Mouse (Mus musculus) neural tube, embryonic 11.5 days (tissue): Measurements from ENCODE around the gene Hspe1. TPM values are rescaled to one million over a fixed set of nuclear protein-coding genes. Genes with fewer than 3 reads are reported as not detected.
A peak's percentile ranks its signal among the peaks of the same experiment; 100 is the strongest.

Source experiments
- ATAC-seq: fragments of 200-750 bp; cut with Nextera tagmentation; 2 replicates; pipeline ENCODE4 v1.8.0; 2017; ENCODE audit warnings: moderate number of reproducible peaks, mild to moderate bottlenecking, moderate TSS enrichment, moderate library complexity; ENCODE audit not compliant: insufficient read depth, low FRiP score, low TSS enrichment
- DNase-seq: peaks from one replicate; pipeline ENCODE4 v3.0.0-alpha.2; 2015; ENCODE audit warnings: low spot score
- H3K27ac ChIP-seq: fragments of 300-500 bp; sonication (generic); 2 replicates; pipeline ENCODE4 v1.5.1; 2014; ENCODE audit warnings: low read depth, mild to moderate bottlenecking, low read length
- H3K27me3 ChIP-seq: fragments of 300-500 bp; sonication (generic); 2 replicates; pipeline ENCODE4 v1.6.1; 2014; ENCODE audit warnings: mild to moderate bottlenecking, low read length, mixed read lengths; ENCODE audit not compliant: control insufficient read depth, insufficient read depth
- H3K36me3 ChIP-seq: fragments of 300-500 bp; sonication (generic); 2 replicates; pipeline ENCODE4 v1.6.1; 2014; ENCODE audit warnings: mild to moderate bottlenecking, low read length, moderate library complexity, mixed read lengths; ENCODE audit not compliant: control insufficient read depth, insufficient read depth
- H3K4me1 ChIP-seq: fragments of 300-500 bp; sonication (generic); 2 replicates; pipeline ENCODE4 v1.6.1; 2014; ENCODE audit warnings: low read length, mixed read lengths; ENCODE audit not compliant: control insufficient read depth, insufficient read depth
- H3K4me2 ChIP-seq: fragments of 300-500 bp; sonication (generic); 2 replicates; pipeline ENCODE4 v1.6.1; 2014; ENCODE audit warnings: low read depth, mild to moderate bottlenecking, moderate library complexity
- H3K4me3 ChIP-seq: fragments of 300-500 bp; sonication (generic); 2 replicates; pipeline ENCODE4 v1.5.1; 2014; ENCODE audit warnings: low read depth, low read length
- H3K9ac ChIP-seq: fragments of 300-500 bp; sonication (generic); 2 replicates; pipeline ENCODE4 v1.6.1; 2014; ENCODE audit warnings: mild to moderate bottlenecking, low read length
- H3K9me3 ChIP-seq: fragments of 300-500 bp; sonication (generic); 2 replicates; pipeline ENCODE4 v1.6.1; 2016; ENCODE audit warnings: low read length; ENCODE audit not compliant: control insufficient read depth
- WGBS: fragments of 180-500 bp; shearing (Covaris S2); extraction: QIAGEN DNeasy Blood & Tissue Kit; methylation state at CpG from one replicate; pipeline ENCODE4 v1.1.7; 2014; 5-methylcytosine and 5-hydroxymethylcytosine counted together
- polyA plus RNA-seq: library from polyadenylated mRNA; unstranded; fragments of >200 nt; fragmentation: Nextera tagmentation; extraction: Ambion mirVana; gene quantifications from 2 replicates; pipeline ENCODE4 v1.2.1, GENCODE M21; 2014

Gene Hspe1
- polyA plus RNA-seq, 1 experiment from 2014 or later, result 404 TPM

- WGBS, result 10% methylated on average over 16 of the region's 16 CpGs
- H3K27ac ChIP-seq, result peak overlapping the region; percentile 92
- H3K36me3 ChIP-seq, result peaks cover 5% of the 10 kb centered on the region
- ATAC-seq (no peak; the same call in 1 of the 2 replicates), DNase-seq (no peak)
- H3K4me2 ChIP-seq, result peak overlapping the region; percentile 84
- no peaks in the 10 kb centered on the region for H3K27me3 ChIP-seq
- H3K4me3 ChIP-seq, result peak overlapping the region; percentile 91
- peaks cover 18% of the 10 kb centered on the region for H3K4me1 ChIP-seq
- peak overlapping the region; percentile 96 for H3K9ac ChIP-seq
- no peaks in the 10 kb centered on the region for H3K9me3 ChIP-seq
These were observed 922 bp downstream of the Hspe1 start for GRCm38 (mm10) chr1:55088611-55089497.

- H3K36me3 ChIP-seq, result peaks cover 3% of the 10 kb centered on the region
- WGBS, result 90% methylated on average over 5 of the region's 5 CpGs
- peak overlapping the region; percentile 91 for H3K4me3 ChIP-seq
- H3K9me3 ChIP-seq, result no peaks in the 10 kb centered on the region
- H3K27ac ChIP-seq, result no peak overlapping the region
- no peak for DNase-seq
- H3K9ac ChIP-seq, result peak overlapping the region; percentile 43; the same call in 1 of the 2 replicates
- no peak for ATAC-seq
- no peaks in the 10 kb centered on the region for H3K27me3 ChIP-seq
- peak overlapping the region; percentile 84 for H3K4me2 ChIP-seq
- H3K4me1 ChIP-seq, result peaks cover 18% of the 10 kb centered on the region
These were observed 1.6 kb downstream of the Hspe1 start for GRCm38 (mm10) chr1:55089498-55090064.

GRCm38 (mm10) chr1:55092056-55092455 lies 4.1 kb downstream of the Hspe1 start:
- no peak overlapping the region for H3K27ac ChIP-seq
- no peaks in the 10 kb centered on the region for H3K9me3 ChIP-seq
- no peaks in the 10 kb centered on the region for H3K27me3 ChIP-seq
- H3K4me3 ChIP-seq, result no peak overlapping the region
- no peaks in the 10 kb centered on the region for H3K36me3 ChIP-seq
- H3K4me2 ChIP-seq, result no peak overlapping the region
- peaks cover 8% of the 10 kb centered on the region for H3K4me1 ChIP-seq
- DNase-seq, result no peak
- ATAC-seq, result no peak
- H3K9ac ChIP-seq, result no peak overlapping the region
- 94% methylated on average over 2 of the region's 2 CpGs for WGBS

- no peaks in the 10 kb centered on the region for H3K36me3 ChIP-seq
- H3K9me3 ChIP-seq, result no peaks in the 10 kb centered on the region
- no peaks in the 10 kb centered on the region for H3K27me3 ChIP-seq
- H3K27ac ChIP-seq, result no peak overlapping the region
- H3K4me1 ChIP-seq, result peaks cover 8% of the 10 kb centered on the region
- DNase-seq (no peak), ATAC-seq (no peak)
- H3K4me3 ChIP-seq, result no peak overlapping the region
- 77% methylated on average over 1 of the region's 1 CpGs for WGBS
- no peak overlapping the region for H3K9ac ChIP-seq
- no peak overlapping the region for H3K4me2 ChIP-seq
These were observed 4.5 kb downstream of the Hspe1 start for GRCm38 (mm10) chr1:55092469-55092868.

GRCm38 (mm10) chr1:55106919-55107585 lies 19.1 kb downstream of the Hspe1 start:
- H3K9ac ChIP-seq, result no peak overlapping the region
- ATAC-seq, result no peak
- H3K4me3 ChIP-seq, result no peak overlapping the region
- H3K36me3 ChIP-seq, result no peaks in the 10 kb centered on the region
- H3K27me3 ChIP-seq, result no peaks in the 10 kb centered on the region
- H3K4me2 ChIP-seq, result no peak overlapping the region
- no peaks in the 10 kb centered on the region for H3K4me1 ChIP-seq
- WGBS, result 91% methylated on average over 9 of the region's 9 CpGs
- no peak overlapping the region for H3K27ac ChIP-seq
- DNase-seq, result no peak
- no peaks in the 10 kb centered on the region for H3K9me3 ChIP-seq

- H3K9ac ChIP-seq, result no peak overlapping the region
- no peaks in the 10 kb centered on the region for H3K27me3 ChIP-seq
- H3K36me3 ChIP-seq, result no peaks in the 10 kb centered on the region
- H3K4me2 ChIP-seq, result no peak overlapping the region
- H3K4me1 ChIP-seq, result no peaks in the 10 kb centered on the region
- no peak overlapping the region for H3K4me3 ChIP-seq
- no peaks in the 10 kb centered on the region for H3K9me3 ChIP-seq
- H3K27ac ChIP-seq, result no peak overlapping the region
- ATAC-seq (no peak), DNase-seq (no peak)
- WGBS, result 88% methylated on average over 1 of the region's 1 CpGs
These were observed 19.7 kb downstream of the Hspe1 start for GRCm38 (mm10) chr1:55107644-55108043.

GRCm38 (mm10) chr1:55108473-55108872 lies 20.5 kb downstream of the Hspe1 start:
- no peak overlapping the region for H3K27ac ChIP-seq
- no peak for ATAC-seq
- H3K4me3 ChIP-seq, result no peak overlapping the region
- no peaks in the 10 kb centered on the region for H3K4me1 ChIP-seq
- no peaks in the 10 kb centered on the region for H3K9me3 ChIP-seq
- WGBS, result 54% methylated on average over 2 of the region's 2 CpGs
- H3K27me3 ChIP-seq, result no peaks in the 10 kb centered on the region
- no peak overlapping the region for H3K9ac ChIP-seq
- DNase-seq, result no peak
- H3K4me2 ChIP-seq, result no peak overlapping the region
- no peaks in the 10 kb centered on the region for H3K36me3 ChIP-seq

GRCm38 (mm10) chr1:55109066-55109766 lies 21.3 kb downstream of the Hspe1 start:
- H3K4me3 ChIP-seq, result no peak overlapping the region
- DNase-seq, result no peak
- H3K36me3 ChIP-seq, result no peaks in the 10 kb centered on the region
- no peaks in the 10 kb centered on the region for H3K27me3 ChIP-seq
- no peak overlapping the region for H3K27ac ChIP-seq
- H3K9me3 ChIP-seq, result no peaks in the 10 kb centered on the region
- no peak overlapping the region for H3K9ac ChIP-seq
- H3K4me1 ChIP-seq, result no peaks in the 10 kb centered on the region
- 88% methylated on average over 4 of the region's 4 CpGs for WGBS
- H3K4me2 ChIP-seq, result no peak overlapping the region
- ATAC-seq, result no peak
